Mouse (Mus musculus) right cerebral cortex, postnatal 10 days (tissue): ENCODE data around the gene Enho.

ENCODE experiments used
- DNase-seq, 2 experiments: peaks; one replicate each; pipeline ENCODE4 v3.0.0; 2021; ENCODE audit warnings: low spot score in 2 of 2

The Enho gene

DNA sequence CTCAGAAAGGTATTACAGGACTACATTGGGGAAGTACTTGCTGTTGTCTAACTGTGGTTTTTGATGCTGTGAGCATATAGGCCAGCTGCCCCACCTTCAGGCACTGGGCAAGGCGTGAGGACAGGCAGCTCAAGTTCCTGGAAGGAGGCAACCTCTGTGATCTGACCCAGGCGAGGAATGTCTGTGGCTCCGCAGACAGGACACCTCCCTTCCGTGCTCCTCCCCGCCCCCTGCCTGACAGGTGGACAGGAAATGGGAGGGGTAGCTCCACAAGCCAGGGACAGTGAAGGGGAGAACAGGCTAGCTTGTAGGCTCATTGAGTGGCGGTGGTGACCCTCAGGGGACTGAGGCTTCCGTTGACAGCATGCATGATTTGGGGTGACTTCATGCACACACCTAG is 24.4 kb upstream of the Enho start:
- no peak for DNase-seq

DNA sequence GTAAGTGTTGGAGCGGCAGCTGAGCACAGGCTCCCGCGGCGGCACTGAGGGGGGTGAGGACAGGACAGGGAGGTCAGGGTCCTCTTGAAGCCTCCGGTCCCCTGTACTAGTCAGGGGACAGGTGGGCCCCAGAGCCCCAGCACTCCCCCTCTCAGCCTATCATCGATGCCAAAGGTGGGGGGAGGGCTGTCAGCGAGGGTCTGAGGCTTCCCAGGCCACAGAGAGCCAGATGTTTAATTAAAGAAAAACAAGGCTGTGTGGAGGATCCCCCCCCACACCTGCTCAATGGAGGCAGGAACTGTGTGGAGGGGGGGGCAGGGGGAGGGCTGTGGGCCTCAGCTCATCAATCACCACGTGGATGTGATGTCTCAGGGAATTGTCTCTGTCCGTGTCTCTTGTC is 23.5 kb upstream of the Enho start:
- DNase-seq = no peak

DNA sequence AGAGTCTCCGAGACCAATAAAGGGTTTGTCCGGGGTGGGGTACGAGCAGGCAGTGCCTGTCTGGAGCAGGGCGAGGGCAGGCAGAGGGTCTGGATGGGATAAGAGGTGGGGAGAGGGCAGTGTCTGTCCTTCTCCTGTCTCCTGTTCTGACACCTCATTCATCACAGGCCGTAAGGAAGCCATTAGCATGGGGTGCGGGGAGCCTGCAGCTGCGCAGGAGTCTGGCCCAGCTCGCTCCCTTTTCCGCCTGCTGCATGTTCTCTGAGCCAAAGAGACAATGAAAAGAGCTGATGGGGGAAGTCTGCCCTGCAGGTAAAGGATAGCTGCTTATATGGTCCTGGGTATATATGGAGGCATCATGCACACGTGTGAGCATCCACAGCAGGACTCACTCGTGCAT is 22.6 kb upstream of the Enho start:
- DNase-seq = no peak

DNA sequence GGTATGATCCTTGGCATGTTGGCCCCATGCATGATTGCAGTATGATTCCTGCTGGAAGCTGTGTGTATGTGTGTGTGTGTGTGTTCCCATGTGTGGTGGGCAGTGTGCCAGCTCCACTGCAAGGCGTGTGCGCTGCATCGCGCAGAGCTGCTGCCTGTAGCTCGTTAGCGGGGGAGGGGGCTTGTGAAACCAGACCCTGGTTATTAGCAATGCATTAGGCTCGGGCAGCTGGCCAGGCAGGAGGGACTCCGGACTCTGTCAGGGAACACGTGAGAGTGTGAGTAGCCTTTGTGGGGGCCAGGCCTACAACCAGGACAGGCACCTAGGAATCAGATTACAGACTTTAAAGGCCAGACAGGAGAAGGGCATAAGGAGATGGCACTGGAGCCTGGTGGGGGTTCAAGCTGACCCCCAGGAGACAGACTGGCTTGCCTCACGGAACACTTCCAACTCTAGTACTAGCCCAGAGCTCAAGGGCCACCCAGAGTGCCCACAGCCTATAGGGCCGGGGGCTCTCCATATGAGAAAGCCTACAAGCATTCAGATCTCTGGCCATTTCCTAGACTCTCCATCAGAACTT is 20.8 kb upstream of the Enho start:
- DNase-seq = no peak

DNA sequence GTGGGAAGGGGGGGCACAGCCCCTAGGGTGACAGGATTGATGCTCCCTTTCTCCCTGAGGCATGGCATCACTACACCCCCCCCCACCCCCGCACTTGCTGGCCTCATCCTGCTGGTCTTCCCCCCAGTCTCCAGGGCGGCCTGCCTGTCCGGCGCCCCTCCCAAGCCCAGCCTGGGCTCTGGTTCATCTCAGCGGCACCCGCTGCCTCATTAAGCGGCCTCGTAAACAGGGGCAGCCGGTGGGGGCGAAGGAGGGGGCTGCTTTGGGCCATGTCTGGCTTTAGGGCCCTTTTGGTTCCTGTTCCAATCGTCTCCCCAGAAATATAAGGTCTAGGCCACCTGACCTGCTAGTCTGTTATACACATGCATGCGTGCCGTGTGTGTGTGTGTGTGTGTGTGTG is 19.4 kb upstream of the Enho start:
- DNase-seq = no peak

DNA sequence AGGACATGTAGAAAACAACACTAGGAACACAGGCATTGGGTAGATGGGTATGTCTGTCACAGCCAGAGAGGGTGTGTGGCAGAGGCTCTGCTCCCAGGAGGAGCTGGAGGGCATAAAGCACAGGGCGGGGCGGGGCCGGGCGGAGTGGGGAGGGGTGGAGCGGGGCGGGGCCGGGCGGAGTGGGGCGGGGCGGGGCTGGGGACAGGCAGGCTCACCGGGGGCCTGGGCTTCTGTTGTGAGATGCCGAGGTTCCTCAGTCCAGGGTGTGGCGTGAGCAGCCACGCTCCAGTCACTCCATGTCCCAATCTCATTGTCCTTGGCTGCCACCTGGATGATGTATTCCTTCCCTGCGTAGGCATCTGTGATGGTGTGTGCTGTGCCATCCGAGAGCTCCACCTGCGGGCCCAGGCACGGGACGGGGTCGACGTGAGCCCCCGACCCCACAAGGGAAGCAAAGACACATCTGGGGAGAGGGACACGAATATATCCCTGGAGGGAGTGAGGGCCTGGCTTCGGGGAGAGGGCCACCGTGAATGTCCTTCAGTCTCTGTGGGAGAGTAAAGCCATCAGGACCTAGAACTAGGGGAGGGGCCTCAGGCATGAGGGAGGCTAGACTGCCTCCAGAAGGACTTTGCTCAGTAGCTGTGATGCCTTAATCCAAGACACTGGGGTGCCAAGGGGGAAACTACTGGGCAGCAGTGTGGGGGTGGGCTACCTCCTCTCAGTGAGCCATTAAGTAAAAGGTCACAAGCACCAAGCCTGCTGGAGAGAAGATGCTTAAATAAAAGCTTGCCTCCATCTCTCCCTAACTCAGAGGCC is 18.7 kb upstream of the Enho start:
- no peak for DNase-seq

DNA sequence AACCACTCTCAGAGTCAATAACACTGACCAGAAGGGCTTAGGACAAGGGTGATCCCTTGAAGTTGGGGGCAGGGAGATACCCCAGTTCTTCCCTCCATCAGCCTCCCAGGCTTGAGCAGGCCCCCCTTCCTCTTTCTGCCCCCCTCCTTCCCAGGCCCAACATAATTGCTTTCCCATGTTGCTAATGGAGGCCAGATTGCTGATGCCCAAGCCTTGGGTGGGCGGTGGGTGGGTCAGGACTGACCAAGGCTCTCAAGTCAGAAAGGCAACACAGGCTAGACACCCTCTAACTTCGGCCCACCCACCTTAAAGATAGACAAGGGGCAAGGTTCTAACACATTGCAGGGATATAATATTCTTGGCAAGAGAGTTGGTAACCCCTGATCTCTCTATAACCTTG is 15.4 kb upstream of the Enho start:
- no peak for DNase-seq

DNA sequence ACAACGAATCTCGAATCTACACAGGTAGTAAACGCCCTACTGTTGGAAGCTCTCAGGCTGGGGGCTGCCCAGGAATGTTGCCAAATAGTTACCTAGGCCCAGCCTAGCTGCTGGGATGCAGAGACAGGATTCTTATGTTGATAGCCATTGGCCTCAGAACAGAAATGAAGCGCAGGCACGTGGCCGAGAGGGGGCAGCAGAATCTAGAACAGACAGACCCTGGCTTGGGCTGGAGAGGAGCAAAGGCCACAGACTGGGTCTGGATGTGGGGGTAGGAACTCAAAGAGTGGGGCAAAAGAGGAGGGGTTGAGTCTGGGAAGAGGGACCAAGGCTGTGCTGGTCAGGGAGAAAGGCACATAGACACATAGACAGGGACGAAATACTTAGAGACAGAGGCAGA is 14.1 kb upstream of the Enho start:
- DNase-seq = peak; percentile 59 to 71

DNA sequence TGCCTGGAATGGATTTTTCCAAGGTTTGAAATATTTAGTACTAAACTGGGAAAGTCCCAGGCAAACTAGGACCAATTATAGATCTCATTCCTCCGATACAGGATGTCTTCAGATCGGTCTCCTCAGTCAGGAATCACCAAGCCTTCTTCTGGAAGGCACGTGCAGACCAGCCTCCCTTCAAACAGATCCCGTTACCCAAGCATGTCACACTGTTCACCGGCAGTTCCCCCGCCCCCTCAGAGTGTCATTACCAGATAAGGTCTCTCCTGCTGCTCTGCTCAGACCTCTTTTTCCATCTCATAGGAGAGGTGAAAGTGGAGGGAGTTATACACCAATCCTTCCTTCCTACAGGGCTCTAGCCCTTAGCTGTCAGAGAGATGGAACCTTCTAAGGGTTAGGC is 13.6 kb upstream of the Enho start:
- DNase-seq = no peak

DNA sequence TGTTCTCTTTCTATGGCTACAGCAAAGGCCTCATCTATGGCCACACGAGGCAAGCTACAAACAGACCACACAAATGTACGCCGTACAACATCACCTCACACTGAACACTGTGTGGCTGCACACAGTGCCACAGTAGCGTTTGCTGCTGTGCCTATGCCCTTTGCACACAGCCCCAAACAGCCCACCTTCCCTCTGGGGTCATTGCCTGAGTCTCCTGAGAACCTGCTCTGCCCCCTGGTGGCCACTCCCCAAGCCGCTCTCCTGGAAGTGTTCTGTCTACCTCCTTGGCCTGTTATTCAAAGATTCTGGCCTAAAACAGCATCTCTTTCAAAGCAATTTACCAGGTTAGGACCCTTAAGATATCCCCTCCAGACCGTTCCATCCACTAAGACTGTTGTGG is 13.2 kb upstream of the Enho start:
- peak; percentile 72 to 85 for DNase-seq

DNA sequence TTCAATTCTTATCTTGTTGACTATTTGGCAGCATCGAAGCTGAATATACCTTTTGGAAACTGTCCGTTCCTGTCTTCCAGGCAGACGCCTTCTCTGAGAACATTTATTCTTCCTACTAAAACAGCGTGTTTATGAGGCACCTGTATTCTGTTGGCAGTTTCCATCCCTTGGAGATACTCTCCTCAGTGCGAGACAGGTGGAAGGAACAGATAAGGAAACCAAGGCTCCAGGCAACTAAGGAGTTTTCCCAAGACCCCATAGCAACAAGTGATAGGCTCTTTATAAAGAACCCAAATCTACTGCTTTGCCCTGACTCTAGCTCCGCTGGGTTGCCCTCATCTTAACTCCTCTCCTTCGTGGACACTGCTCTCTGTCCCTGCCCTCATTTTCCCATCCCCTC is 8.5 kb upstream of the Enho start:
- no peak for DNase-seq

DNA sequence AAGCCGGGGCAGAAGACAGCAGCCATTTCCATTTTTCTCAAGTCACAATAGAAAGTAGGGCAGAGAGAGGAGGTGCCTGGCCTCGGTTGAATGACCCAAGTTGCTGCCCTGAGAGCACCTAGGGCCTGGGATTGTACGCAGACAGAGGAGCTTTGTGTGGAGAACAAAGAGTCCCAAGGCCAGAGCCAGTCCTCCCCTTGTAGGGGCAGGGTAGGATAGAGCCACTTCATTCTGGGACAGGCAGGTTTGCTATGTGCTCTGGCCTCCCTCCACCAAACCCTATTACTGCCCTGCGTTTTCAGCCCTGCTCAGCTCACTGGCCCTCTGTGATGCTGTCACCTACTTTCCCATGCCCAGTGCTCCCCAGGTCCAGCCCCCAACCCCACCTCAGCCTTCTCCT is 8.0 kb upstream of the Enho start:
- DNase-seq = no peak

DNA sequence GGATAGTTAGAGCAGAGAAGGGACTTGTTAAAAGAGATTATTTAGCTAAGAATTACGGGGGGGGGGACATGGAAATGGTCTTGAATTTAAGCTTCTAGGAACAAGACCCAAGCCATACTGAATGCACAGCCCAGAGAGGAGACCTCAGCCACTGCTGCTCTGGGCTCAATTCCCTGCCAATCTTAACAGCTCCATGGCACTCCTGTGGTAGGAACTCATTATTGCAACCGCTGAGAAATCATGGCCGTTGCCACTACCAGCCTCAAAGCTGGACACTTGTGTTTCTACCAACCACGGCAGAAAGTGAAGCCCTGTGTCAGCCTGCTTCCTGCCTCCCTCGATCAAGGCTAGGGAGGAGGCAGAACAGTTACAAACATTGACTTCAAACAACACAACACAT is 5.4 kb upstream of the Enho start:
- DNase-seq = peak in 1 of 2 experiments; percentile 56

DNA sequence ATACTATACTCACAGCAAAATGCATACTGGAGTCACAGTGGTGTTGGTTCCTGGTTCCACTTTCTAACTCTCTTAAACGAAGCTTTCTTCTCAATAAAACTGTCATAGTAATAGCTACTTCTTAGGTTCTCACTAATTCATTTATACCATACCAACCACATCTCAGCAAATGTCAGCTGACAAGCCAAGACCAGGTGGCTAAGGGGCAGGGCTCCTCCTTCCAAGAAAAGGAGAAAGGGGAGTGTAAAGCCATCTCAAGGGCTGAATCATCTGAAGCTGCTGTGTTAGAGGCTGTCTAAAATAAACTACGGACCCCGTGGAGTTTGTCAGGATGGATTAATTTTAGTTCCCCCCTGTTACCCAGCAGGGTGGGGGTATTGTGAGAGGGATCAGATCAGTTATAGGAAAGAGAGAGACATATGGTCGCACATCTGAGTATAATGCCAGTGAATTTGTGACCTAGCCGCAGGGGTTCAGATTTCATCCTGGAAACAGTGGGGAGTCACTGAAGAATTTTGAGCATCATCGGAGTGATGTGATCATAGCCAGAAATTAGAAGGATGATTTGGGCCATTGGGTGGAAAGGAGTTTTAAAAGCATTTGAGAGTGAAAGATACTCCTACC is 1.2 kb upstream of the Enho start:
- DNase-seq = no peak

DNA sequence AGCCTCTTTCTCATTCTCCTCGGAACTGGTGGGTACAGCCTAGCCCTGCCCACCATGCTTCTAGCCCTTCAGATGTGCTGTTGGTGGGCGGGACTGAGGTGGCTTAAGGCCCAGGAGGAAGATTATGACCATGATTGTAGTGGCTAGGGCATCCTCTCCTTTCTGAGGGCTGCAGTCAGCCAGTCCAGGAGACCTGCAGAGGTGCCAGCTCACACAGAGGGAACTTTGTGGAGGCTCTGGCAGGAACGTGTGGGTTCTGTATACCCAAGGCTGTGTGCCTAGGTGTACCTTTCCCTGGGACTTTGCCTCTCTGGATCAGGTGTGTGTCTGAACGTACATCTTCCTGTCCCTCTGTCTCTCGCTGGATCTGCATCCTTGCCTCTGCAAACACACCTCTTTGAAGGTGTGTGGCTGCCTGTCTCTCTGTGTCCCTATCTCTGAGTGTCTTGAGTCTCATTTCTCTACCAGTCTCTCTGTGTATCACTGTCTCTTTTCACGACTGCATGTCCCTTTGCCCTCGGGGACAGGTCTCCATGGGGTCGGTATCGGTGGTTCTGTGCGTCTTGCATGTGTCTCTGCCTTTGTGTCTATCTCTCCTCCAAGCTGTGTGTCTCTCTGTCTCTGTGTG is 796 bp downstream of the Enho start:
- no peak for DNase-seq

DNA sequence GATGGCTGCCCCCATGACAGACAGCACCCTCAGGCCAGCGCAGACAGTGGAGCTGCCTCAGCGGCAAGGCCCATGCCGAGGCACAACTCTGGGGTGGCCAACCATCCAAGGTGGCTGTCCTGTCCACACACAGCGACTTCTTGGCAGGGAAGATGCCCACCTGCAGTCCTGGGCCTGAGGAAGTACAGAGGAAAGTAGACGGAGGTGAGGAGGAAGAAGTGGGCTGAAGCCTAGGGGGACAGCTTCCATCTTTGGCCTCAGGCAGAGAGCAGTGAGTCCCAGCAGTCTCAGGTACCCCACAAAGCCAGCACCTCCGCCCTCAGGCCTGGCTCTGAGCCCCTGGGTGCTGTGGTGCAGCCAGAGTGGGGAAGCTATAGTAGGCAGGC is 1.3 kb downstream of the Enho start:
- no peak for DNase-seq

DNA sequence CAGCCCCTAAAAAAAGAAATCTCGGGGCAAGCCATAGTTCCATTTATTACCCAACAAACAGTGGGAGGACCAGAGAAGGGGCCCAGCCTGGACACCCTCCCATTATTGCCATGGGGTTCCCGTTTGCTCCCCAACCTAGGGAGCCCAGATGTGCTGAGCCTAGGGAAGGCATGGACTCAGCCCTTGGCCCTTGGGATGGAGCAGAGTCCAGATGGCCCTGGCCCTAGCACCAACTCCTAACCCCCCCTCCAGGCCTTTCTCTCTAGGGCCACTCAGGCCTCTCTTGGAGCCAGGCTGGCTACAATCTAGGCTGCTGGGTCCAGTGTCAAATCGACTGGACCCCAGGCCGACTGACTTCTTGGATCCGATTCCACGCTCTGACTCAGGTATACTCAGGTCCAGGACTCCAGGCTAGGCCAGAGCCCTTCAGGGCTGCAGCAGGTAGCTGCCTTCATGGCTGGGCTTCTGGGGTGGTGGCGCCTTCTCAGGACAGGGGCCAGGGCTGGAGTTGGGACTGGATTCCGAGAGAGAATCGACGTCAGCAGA is 1.9 kb downstream of the Enho start:
- no peak for DNase-seq

DNA sequence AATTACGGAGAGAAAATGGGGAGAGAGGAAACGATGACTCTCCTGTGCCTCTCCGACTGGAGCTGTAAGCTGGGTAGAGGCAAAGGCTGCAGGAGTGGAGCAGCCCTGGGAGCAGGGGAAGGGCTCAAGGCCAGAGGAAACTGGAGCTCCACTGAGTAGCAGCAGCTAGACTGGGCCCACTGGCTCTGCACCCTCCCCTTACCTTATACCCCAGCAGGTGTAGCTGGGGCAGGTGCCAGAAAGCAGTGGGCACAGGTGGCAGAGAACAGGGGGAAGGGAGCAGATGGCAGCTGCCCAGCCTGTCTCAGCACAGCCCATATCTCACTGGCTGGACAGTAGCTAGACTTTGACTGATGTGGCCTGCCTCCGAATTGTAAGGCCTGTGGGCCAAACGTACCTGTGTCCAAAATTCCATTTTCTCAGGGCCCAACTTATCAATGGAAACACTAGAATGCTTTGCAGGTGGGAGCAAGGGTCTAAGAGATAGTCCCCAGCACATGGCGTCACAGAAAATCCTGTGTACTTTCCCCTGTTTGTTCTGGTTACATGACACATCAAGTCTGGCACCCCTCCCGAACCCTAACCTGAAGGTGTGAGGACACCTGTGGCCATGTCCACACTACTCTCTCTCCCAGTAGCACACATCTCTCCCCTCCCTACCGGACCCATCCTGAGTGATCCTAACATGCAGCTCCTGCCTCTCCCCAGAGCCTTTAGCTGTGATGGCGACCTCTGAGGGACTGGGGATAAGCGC is 3.1 kb downstream of the Enho start:
- DNase-seq = no peak

DNA sequence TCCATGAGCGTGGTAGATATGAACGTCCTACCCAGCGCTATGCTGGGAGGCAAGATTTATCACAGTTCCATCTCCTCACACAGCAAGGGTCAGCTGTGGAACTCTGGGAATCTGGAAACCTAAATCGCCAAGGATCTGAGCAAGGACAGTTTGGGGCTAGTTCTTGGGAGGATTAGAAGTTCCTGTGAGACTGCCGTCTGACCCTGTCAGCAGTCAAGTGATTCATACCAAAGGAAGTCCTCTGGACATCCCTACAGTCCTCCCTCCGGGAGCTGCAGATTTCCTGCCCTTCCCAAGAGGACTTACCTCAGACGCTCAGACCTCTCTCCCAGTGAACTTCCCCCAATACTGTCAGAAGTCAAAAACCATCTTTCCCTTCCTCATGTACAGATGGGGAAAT is 3.8 kb downstream of the Enho start:
- DNase-seq = no peak

DNA sequence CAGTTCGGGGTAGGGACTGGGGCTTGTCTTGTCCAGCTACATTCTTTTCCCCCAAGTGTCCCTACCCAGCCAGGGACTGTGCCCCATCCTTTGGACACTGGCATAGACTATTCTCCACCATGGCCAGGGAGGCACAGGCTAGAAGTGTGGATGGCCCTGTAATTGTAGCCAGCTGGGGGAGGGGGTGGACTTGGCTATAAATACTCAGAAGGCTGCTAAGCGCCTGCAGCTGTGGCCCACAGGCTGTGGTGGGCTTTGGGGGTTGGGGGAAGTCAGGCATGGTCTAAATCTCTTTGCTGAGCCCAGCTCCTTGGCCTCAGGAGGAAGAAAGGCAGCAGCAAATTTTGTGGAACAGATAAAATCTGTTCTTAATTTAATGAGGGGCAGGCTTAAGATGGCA is 4.2 kb downstream of the Enho start:
- DNase-seq = no peak

DNA sequence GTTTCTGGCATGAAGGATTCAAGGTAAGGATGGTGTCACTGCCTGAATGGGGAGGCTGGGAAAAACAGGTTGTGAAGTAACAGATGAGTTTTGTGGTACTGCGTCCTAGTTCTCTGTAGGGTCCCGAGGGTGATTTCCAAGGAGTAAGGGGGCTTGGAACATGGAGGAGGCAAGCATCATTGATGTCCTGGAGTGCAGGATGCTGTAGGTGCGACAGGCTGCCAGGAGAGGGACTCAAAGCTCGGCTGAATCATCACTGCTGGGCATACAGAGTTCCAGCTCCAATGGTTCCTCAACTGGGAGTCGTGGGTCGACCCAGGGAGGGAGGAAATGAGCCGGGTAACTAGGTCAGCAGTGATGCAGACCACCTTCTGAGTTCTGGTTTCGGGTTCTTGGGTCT is 4.9 kb downstream of the Enho start:
- DNase-seq = no peak

DNA sequence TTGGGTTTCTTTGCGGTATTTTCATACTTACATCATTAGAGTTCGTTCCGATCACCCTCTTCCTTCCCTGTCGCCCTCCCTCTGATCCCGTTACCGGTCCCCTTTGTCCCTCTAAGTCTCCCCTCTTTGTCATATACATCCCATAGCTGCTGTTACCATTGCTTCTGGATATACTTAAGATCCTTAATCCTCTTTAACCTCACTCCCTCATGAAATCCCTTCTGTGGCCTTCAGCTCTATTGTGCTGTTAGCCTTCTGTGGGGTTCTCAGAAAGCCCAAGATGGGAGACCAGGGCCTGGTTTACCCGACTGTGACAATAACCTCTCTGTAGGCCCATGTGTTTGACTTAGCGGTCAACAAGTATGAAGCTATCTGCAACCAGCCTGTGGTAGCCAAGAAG is 5.5 kb downstream of the Enho start:
- no peak for DNase-seq
